Mouse (Mus musculus) mouse embryonic stem cell (cell line): ENCODE measurements around the gene Grsf1.

Source experiments
- in situ Hi-C, 2 experiments: fragments of 300-500 bp; cut with MboI; formaldehyde crosslinking; loops; 1 replicate in 1 of 2; 3 replicates in 1 of 2; pipeline ENCODE4 v1.14.3; 2019 to 2020; ENCODE audit warnings: low sequenced_read_pairs in 2 of 2, low pct_unique_long_range_greater_than_20kb in 1 of 2, mixed read lengths in 1 of 2; ENCODE audit not compliant: unreplicated experiment in 1 of 2

Grsf1 gene

GRCm38 (mm10) chr5:88675443-88676387 lies at the start of gene Grsf1:
Gene Grsf1, minus strand, starts transcription at chr5:88676171.
- in situ Hi-C loops = no loop called here

GRCm38 (mm10) chr5:88724030-88724429 lies 48.1 kb upstream of the Grsf1 start:
- in situ Hi-C loops = no loop called here

GRCm38 (mm10) chr5:88722213-88722600 lies 46.2 kb upstream of the Grsf1 start:
- in situ Hi-C loops = no loop called here

GRCm38 (mm10) chr5:88721565-88722212 lies 45.7 kb upstream of the Grsf1 start:
- in situ Hi-C loops = no loop called here

- in situ Hi-C loops = no loop called here
These were observed 45.1 kb upstream of the Grsf1 start for GRCm38 (mm10) chr5:88721003-88721475.

- in situ Hi-C loops = no loop called here
These were observed 44.4 kb upstream of the Grsf1 start, which contains the start of gene Mob1b for GRCm38 (mm10) chr5:88720116-88721002. Gene Mob1b, plus strand, starts transcription at chr5:88720855.

GRCm38 (mm10) chr5:88716983-88717382 lies 41.0 kb upstream of the Grsf1 start:
- in situ Hi-C loops = no loop called here

GRCm38 (mm10) chr5:88712328-88712727 lies 36.4 kb upstream of the Grsf1 start:
- in situ Hi-C loops = no loop called here

- in situ Hi-C loops = no loop called here
These were observed 35.8 kb upstream of the Grsf1 start for GRCm38 (mm10) chr5:88711618-88712224.

- in situ Hi-C loops = no loop called here
These were observed 35.2 kb upstream of the Grsf1 start for GRCm38 (mm10) chr5:88711128-88711527.

- in situ Hi-C loops = no loop called here
These were observed 27.6 kb upstream of the Grsf1 start for GRCm38 (mm10) chr5:88703551-88703950.

- in situ Hi-C loops = no loop called here
These were observed 26.1 kb upstream of the Grsf1 start for GRCm38 (mm10) chr5:88702041-88702440.

GRCm38 (mm10) chr5:88699251-88699913 lies 23.4 kb upstream of the Grsf1 start:
- in situ Hi-C loops = no loop called here

- in situ Hi-C loops = no loop called here
These were observed 21.3 kb upstream of the Grsf1 start for GRCm38 (mm10) chr5:88697291-88697690.

GRCm38 (mm10) chr5:88693057-88693456 lies 17.1 kb upstream of the Grsf1 start:
- in situ Hi-C loops = no loop called here

GRCm38 (mm10) chr5:88692586-88692985 lies 16.6 kb upstream of the Grsf1 start:
- in situ Hi-C loops = no loop called here

GRCm38 (mm10) chr5:88691506-88692095 lies 15.6 kb upstream of the Grsf1 start:
- in situ Hi-C loops = no loop called here
